Mouse (Mus musculus) liver, adult (tissue): Measurements from ENCODE around the gene Mfsd7a.

Source experiments
- GATA4 ChIP-seq: IDR thresholded peaks from 2 replicates; pipeline ENCODE4 v1.6.1; 2014; ENCODE audit warnings: mild to moderate bottlenecking, low read length; ENCODE audit not compliant: insufficient replicate concordance

Gene Mfsd7a

DNA sequence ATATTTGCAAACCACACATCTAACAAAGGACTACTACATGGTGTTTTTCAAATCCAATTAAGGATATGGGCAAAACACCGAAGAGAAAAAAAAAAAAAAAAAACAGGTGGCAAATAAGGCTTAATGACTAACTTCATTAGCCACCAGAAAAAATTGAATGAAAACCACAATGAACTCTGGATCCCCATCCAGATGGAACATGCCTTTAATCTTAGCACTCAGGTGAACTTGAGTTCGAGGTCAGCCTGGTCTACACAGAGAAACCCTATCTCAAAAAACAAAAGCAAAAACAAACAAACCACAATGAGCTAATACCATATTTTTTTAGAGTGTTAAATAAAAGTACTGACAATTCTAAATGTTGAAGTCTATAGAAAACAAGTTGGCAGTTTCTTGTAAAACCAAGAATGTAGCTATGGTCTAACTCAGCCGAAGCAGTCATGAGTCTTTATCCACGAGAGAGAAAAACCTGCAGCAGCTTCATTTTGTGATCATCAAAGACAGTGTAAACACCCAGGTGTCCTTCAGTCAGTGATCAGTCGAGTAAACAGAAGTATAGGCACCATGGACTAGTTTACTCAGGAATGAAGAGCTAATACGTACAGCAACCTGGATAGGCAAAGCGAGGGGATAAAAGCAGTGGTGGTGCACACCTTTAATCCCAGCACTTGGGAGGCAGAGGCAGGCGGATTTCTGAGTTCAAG is 2.3 kb upstream of the Mfsd7a start:
- no peak for TF ChIP-seq GATA4

DNA sequence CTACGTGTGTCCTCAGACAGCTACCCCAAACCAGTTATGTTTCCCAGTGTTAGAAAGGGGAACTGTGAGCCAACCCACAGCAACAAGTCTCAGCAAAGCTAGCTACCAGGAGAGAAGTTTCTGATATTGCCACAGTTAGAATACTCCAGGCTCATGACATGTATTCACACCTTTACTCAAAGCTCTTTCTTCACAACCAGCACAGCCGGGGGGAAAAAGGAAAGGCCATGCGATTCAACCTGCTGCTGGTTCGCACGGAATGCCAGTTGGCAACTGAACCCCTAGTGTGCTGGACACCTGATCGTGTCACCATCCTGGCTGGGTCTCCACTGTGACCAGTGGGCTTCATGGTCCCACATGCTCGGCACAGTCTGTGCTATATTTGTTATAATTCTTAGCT is 834 bp downstream of the Mfsd7a start:
- no peak for TF ChIP-seq GATA4

DNA sequence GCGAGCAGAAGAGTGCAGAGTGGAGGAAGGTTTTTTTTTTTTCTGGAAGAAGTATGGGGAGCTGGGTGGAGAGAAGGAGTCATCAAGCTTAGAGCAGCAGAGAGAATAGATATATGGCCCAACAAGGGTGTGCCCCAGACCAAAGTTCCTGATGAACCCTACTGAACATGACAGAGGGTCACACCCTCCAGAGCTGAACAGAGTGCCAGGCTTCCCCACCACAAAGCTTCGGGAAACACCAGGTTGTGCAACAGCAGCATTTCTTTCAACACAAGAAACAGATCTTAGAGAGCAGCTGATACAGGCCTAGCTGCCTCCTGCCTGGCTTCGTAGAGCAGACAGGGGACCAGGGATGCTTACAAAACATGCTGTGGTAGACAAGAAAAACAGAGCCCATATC is 1.7 kb downstream of the Mfsd7a start:
- no peak for TF ChIP-seq GATA4

DNA sequence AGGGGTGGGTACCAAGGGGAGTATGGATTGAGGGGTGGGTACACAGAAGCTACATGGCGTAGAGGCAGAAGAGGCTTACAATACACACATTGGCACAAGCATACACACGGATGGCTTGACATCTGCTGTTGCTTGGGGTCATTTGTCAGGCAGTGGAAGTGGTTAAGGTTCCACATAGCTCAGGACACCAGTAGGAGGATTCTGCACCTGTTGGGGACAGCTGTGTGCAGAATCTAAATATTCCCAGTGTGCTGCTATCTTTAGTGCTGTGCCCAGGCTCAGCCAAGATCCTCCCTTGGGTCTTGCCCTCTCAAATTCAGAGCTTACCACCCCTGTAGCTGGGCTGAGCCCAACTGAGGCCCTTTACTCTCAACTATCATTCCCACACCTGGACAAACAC is 12.6 kb downstream of the Mfsd7a start:
- no peak for TF ChIP-seq GATA4

DNA sequence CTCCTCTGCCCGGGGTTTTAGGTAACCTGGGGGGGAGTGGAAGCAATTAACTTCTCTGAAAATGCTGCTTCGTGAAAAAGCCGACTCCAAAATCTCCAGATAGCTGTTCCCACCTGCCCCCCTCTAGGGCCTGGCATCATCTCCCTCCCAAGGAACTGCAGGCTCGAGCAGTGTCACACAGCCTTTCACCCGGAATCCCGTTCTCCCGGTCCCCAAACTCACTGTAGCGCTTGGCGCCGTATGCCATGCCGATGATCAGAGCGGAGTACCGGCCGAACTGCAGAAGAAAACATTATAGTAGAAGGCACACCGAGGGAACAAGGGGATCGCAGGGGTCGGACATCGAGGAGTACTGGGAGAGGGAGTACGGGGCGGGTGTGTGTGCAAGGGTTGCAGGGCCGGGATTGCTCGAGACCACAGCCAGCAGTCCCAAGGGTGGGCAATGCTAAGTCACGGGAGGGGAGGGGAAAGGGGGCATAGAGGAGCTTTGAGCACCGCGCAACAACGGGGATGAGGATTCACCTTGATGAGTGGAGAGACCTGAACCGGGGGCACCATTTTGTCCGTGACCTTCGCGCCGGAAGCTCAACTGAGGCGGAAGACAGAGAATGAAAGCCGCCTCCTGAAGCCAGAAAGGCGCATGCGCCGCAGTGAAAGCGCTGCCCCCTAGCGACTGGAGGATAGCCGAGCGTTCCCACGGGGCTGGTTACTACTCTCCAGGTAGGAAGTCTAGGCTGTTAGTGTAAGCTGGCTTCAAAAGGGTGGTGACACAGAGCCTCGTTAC is 14.7 kb downstream of the Mfsd7a start, which contains the start of gene Atp5k:
Gene Atp5k (minus strand): TSS at position 645 of the 784 bp plus-strand sequence.
- TF ChIP-seq GATA4: no peak

DNA sequence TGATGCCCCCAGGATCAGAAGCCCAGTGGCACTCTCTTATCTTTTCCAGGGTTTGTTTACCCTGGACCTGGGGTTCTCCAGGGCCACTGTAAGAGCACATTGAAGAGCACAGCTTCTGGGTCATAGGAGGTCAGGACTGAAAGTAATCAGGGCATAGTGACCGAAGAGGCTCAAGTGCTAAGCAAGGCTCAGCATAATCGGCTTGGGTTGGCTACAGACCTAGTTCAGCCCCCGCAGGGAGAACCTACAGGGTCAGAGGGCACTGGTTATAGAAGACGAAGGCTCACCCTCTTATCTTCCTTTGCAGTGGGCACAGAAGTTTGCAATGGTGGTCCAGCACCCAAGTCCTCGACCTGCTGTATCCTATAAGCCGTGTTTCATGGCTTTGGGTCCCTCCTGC is 17.5 kb downstream of the Mfsd7a start:
- 0 out of 2 replicates have a peak, but pooled peaks have one; percentile 23 for TF ChIP-seq GATA4

DNA sequence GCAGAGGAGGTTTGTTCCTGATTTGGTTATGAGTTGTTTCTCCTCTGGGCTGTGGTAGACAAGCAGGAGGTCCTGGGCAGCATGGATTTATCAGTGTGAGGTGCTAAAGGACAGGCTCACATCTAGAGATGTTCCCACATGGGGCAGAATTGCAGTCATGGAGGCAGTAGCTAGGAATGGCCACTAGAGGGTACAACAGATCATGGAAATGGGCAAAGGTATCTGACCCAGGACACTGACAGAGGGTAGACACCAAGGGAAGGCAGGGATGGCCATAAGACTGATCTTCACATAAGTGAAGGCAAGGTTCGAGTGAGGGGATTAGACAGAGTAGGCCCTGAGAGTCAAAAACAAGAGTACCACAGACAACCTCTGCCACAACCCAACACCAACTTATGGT is 21.5 kb downstream of the Mfsd7a start:
- TF ChIP-seq GATA4: no peak

DNA sequence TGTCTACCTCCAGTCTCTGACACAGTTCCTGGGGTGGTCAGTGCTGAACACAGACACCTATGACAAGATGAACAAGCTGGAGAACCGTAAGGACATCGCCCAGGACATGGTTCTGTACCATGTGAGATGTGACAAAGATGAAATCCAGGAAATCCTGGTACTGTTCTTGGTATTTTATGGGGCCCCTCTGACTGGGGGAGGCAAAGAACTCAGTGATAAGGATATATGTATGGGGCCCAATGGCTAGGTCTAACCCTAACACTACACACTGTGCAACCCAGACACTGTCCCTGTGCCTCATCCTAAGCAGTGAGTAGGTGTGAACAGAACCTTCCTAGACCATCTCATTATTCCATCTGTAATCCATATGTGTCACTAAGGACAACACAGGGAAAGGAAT is 25.3 kb downstream of the Mfsd7a start:
- TF ChIP-seq GATA4: no peak

DNA sequence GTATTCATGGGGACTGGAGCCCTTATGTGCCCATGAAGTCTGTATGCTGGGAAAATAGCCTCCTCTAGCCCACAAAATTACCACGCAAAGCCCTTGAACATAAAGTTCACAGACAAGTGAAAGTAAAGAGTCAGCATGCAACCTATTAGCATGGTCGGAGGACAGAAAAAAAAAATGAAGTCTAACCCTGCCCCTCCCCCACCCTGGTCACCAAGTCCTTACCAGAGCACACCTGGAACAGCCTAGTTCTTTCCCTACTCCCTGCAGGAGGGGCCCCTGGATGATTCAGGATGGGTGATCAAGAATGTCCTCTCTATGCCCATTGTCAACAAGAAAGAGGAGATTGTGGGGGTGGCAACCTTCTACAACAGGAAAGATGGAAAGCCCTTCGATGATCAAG is 25.9 kb downstream of the Mfsd7a start:
- no peak for TF ChIP-seq GATA4

DNA sequence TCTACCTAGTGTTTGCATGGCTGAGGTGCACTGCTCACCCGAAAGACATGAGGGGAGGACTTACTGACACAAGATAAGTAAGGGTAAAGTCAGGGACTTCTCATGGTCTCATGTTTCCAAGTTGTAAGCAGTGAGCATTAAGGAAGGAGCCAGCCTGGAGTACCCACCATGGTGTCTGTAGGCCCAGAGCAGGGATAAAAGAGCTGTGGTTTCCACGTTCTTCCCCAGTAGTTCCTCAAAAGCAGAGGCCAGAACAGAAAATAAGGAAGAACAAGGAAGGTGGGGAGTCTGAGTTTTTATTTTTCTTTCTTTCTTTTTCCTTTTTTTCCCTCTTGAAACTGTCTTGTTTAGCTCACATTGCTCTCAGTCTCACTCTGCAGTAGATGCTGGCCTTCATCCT is 34.0 kb downstream of the Mfsd7a start:
- no peak for TF ChIP-seq GATA4

DNA sequence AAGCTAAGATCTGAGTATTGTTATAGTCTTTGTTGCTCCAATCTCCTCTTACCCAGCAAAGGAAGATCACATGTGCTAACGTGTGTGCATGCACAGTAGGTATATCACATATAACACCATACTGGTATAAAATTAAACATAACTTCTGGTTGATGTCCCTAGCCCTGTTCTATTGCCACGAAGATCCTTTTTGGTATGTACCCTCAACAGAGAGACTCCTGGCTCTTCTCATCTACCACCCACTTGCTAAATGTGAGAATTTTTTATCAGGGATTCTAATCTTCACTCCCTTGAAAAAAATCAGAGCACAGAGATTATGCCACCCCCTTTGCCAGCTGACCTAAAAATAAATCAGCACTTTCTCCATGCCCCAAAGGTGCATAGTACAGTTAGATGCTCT is 41.7 kb downstream of the Mfsd7a start:
- no peak for TF ChIP-seq GATA4

DNA sequence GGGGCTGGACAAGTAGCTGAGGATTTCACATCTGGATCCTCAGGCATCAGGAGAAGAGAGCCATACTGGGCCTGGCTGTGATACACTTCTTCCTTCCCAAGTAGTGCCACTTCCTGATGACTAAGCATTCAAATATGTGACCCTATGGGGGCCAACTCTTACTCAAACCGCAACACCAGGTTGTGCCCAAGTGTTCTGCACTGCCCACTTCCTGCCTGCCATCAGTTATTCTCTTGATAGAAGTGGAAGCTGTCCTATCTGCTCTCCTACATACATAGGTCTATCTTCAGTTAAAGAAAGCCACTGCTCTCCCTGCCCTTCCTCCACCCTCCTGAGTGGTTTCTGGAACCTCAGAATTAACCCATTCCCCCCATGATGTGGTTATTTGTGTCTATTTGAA is 43.2 kb downstream of the Mfsd7a start:
- no peak for TF ChIP-seq GATA4

DNA sequence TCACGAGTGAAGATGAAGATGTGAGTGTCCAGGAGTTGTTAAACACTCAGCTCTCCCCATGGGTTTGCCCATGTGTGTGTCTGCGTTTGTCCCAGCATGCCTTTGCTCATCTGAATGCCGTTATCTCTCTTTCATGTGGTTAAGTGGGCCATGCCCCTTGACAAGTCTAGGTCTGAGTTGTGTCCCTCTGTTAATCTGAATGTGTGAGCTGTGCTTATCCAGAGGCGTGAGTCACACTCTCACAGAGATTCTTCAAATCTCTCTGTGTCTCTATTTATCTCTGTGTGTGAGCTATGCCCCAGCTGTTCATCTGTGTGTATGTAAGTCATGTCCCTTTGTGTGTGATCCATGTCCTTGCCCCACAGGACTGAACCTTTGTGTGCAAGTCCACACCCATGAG is 45.2 kb downstream of the Mfsd7a start:
- no peak for TF ChIP-seq GATA4
